Mouse (Mus musculus): ENCODE measurements at regions not wholly inside any gene's neighbourhood (a gene's known extent, or its start where the extent isn't known, plus 50 kb on each side); places are given as distances from the start of the nearest gene placed in this dataset.
"Not testable (repeated sequence)": the region's sequence is repeated elsewhere in the genome, so short reads cannot be mapped to it uniquely, and the experiment has no call there.

GRCm38 (mm10) chr13:31050160-31050788, 76.3 kb downstream of the Gm5447 start:
- Histone ChIP-seq H3K9me3 (replicated peaks) (no peaks in the 10 kb centered on the region), H3K4me3 (no peak overlapping the region), H3K9ac (no peak overlapping the region), H3K36me3 (no peaks in the 10 kb centered on the region), H3K27ac (ENCODE audit: poor library complexity, severe bottlenecking) (no peak overlapping the region), H3K4me2 (no peak overlapping the region), H3K27me3 (replicated peaks) (no peaks in the 10 kb centered on the region), H3K4me1 (replicated peaks) (peaks cover 5% of the 10 kb centered on the region; the same call in 1 of the 2 replicates)
- 83% methylated on average over 11 of the region's 11 CpGs for WGBS
- ATAC-seq (ENCODE audit: insufficient number of reproducible peaks, low FRiP score), result no peak

GRCm38 (mm10) chr13:31051586-31051985, 77.6 kb downstream of the Gm5447 start:
- WGBS, result 61% methylated on average over 2 of the region's 6 CpGs
- not testable (repeated sequence) for H3K36me3 ChIP-seq; ATAC-seq (ENCODE audit: insufficient number of reproducible peaks, low FRiP score); H3K27ac ChIP-seq (ENCODE audit: poor library complexity, severe bottlenecking); H3K9me3 ChIP-seq (replicated peaks); H3K4me1 ChIP-seq (replicated peaks); H3K4me2 ChIP-seq; H3K4me3 ChIP-seq; H3K9ac ChIP-seq; H3K27me3 ChIP-seq (replicated peaks)

- no peak overlapping the region for H3K9ac ChIP-seq
- H3K9me3 ChIP-seq (replicated peaks), result no peaks in the 10 kb centered on the region
- no peak for ATAC-seq (ENCODE audit: insufficient number of reproducible peaks, low FRiP score)
- peaks cover 5% of the 10 kb centered on the region; the same call in 1 of the 2 replicates for H3K4me1 ChIP-seq (replicated peaks)
- no peak overlapping the region for H3K4me3 ChIP-seq
- no peaks in the 10 kb centered on the region for H3K36me3 ChIP-seq
- 90% methylated on average over 8 of the region's 8 CpGs for WGBS
- no peak overlapping the region for H3K27ac ChIP-seq (ENCODE audit: poor library complexity, severe bottlenecking)
- no peaks in the 10 kb centered on the region for H3K27me3 ChIP-seq (replicated peaks)
- H3K4me2 ChIP-seq, result no peak overlapping the region
These were observed 80.4 kb downstream of the Gm5447 start for GRCm38 (mm10) chr13:31054356-31054755.

GRCm38 (mm10) chr13:31055376-31056083, 81.5 kb downstream of the Gm5447 start:
- no peak for ATAC-seq (ENCODE audit: insufficient number of reproducible peaks, low FRiP score)
- H3K9me3 ChIP-seq (replicated peaks), result no peaks in the 10 kb centered on the region
- H3K4me2 ChIP-seq, result no peak overlapping the region
- no peak overlapping the region for H3K9ac ChIP-seq
- 79% methylated on average over 5 of the region's 5 CpGs for WGBS
- H3K4me3 ChIP-seq, result no peak overlapping the region
- no peaks in the 10 kb centered on the region for H3K27me3 ChIP-seq (replicated peaks)
- no peaks in the 10 kb centered on the region for H3K36me3 ChIP-seq
- H3K27ac ChIP-seq (ENCODE audit: poor library complexity, severe bottlenecking), result no peak overlapping the region
- H3K4me1 ChIP-seq (replicated peaks), result peaks cover 5% of the 10 kb centered on the region; the same call in 1 of the 2 replicates

GRCm38 (mm10) chr13:31056154-31056871, 82.3 kb downstream of the Gm5447 start:
- ATAC-seq (ENCODE audit: insufficient number of reproducible peaks, low FRiP score), result no peak
- 75% methylated on average over 12 of the region's 12 CpGs for WGBS
- H3K27ac ChIP-seq (ENCODE audit: poor library complexity, severe bottlenecking), result no peak overlapping the region

GRCm38 (mm10) chr13:31060916-31061431, 87.0 kb downstream of the Gm5447 start:
- Histone ChIP-seq H3K9me3 (replicated peaks) (0 out of 2 replicates have a peak, but pooled peaks cover 4% of the 10 kb centered on the region), H3K4me2 (no peak overlapping the region), H3K4me1 (replicated peaks) (no peaks in the 10 kb centered on the region), H3K27me3 (replicated peaks) (no peaks in the 10 kb centered on the region), H3K9ac (no peak overlapping the region), H3K4me3 (no peak overlapping the region), H3K36me3 (no peaks in the 10 kb centered on the region), H3K27ac (ENCODE audit: poor library complexity, severe bottlenecking) (no peak overlapping the region)
- WGBS, result 69% methylated on average over 6 of the region's 6 CpGs
- ATAC-seq (ENCODE audit: insufficient number of reproducible peaks, low FRiP score), result no peak

More at GRCm38 (mm10) chr13:31056154-31056871, 82.3 kb downstream of the Gm5447 start:
- H3K4me3 ChIP-seq, result no peak overlapping the region
- H3K36me3 ChIP-seq, result no peaks in the 10 kb centered on the region
- peaks cover 5% of the 10 kb centered on the region; the same call in 1 of the 2 replicates for H3K4me1 ChIP-seq (replicated peaks)
- H3K9me3 ChIP-seq (replicated peaks), result no peaks in the 10 kb centered on the region
- H3K27me3 ChIP-seq (replicated peaks), result no peaks in the 10 kb centered on the region
- no peak overlapping the region for H3K4me2 ChIP-seq
- no peak overlapping the region for H3K9ac ChIP-seq

GRCm38 (mm10) chr13:31068343-31068742, 94.3 kb downstream of the Gm5447 start:
- 0 out of 2 replicates have a peak, but pooled peaks cover 4% of the 10 kb centered on the region for H3K9me3 ChIP-seq (replicated peaks)
- no peak for ATAC-seq (ENCODE audit: insufficient number of reproducible peaks, low FRiP score)
- H3K4me1 ChIP-seq (replicated peaks), result no peaks in the 10 kb centered on the region
- no peak overlapping the region for H3K9ac ChIP-seq
- 72% methylated on average over 2 of the region's 2 CpGs for WGBS
- no peak overlapping the region for H3K4me2 ChIP-seq
- H3K27me3 ChIP-seq (replicated peaks), result no peaks in the 10 kb centered on the region
- no peak overlapping the region for H3K27ac ChIP-seq (ENCODE audit: poor library complexity, severe bottlenecking)
- no peak overlapping the region for H3K4me3 ChIP-seq
- H3K36me3 ChIP-seq, result no peaks in the 10 kb centered on the region

- no peaks in the 10 kb centered on the region for H3K4me1 ChIP-seq (replicated peaks)
- peaks cover 32% of the 10 kb centered on the region for H3K27me3 ChIP-seq (replicated peaks)
- H3K4me2 ChIP-seq, result no peak overlapping the region
- no peak overlapping the region for H3K4me3 ChIP-seq
- ATAC-seq (ENCODE audit: insufficient number of reproducible peaks, low FRiP score), result no peak
- H3K9me3 ChIP-seq (replicated peaks), result no peaks in the 10 kb centered on the region
- 46% methylated on average over 5 of the region's 5 CpGs for WGBS
- H3K9ac ChIP-seq, result no peak overlapping the region
- H3K27ac ChIP-seq (ENCODE audit: poor library complexity, severe bottlenecking), result no peak overlapping the region
- H3K36me3 ChIP-seq, result no peaks in the 10 kb centered on the region
These were observed 102.5 kb downstream of the Gm5447 start for GRCm38 (mm10) chr13:31076541-31076940.

GRCm38 (mm10) chr13:31078751-31079150, 104.7 kb downstream of the Gm5447 start:
- Histone ChIP-seq H3K9me3 (replicated peaks) (no peaks in the 10 kb centered on the region), H3K36me3 (no peaks in the 10 kb centered on the region), H3K4me1 (replicated peaks) (no peaks in the 10 kb centered on the region), H3K9ac (no peak overlapping the region), H3K27ac (ENCODE audit: poor library complexity, severe bottlenecking) (no peak overlapping the region), H3K4me3 (no peak overlapping the region), H3K27me3 (replicated peaks) (peaks cover 36% of the 10 kb centered on the region), H3K4me2 (no peak overlapping the region)
- 71% methylated on average over 3 of the region's 3 CpGs for WGBS
- no peak for ATAC-seq (ENCODE audit: insufficient number of reproducible peaks, low FRiP score)

- no peak overlapping the region for H3K4me2 ChIP-seq
- H3K4me1 ChIP-seq (replicated peaks), result no peaks in the 10 kb centered on the region
- ATAC-seq (ENCODE audit: insufficient number of reproducible peaks, low FRiP score), result no peak
- no peak overlapping the region for H3K27ac ChIP-seq (ENCODE audit: poor library complexity, severe bottlenecking)
- H3K4me3 ChIP-seq, result no peak overlapping the region
- no peaks in the 10 kb centered on the region for H3K36me3 ChIP-seq
- peaks cover 48% of the 10 kb centered on the region for H3K27me3 ChIP-seq (replicated peaks)
- 26% methylated on average over 4 of the region's 4 CpGs for WGBS
- H3K9ac ChIP-seq, result no peak overlapping the region
- no peaks in the 10 kb centered on the region for H3K9me3 ChIP-seq (replicated peaks)
These were observed 106.2 kb downstream of the Gm5447 start for GRCm38 (mm10) chr13:31080215-31080614.

Data from heart, embryonic 12.5 days (tissue).